Mouse (Mus musculus) stomach, embryonic 15.5 days (tissue): ENCODE measurements around the gene Ell. TPM values are rescaled to one million over a fixed set of nuclear protein-coding genes. Genes with fewer than 3 reads are reported as not detected.
A peak's percentile ranks its signal among the peaks of the same experiment; 100 is the strongest.

Source experiments
- ATAC-seq: fragments of 200-750 bp; cut with Nextera tagmentation; 2 replicates; pipeline ENCODE4 v1.8.0; 2017; ENCODE audit warnings: low read depth, moderate number of reproducible peaks, moderate TSS enrichment; ENCODE audit not compliant: insufficient read depth, low FRiP score
- H3K27ac ChIP-seq: fragments of 300-500 bp; sonication (generic); 2 replicates; pipeline ENCODE4 v1.5.1; 2015; ENCODE audit warnings: mild to moderate bottlenecking, inconsistent platforms
- H3K27me3 ChIP-seq: fragments of 300-500 bp; sonication (generic); replicated peaks from 2 replicates; pipeline ENCODE4 v1.6.1; 2015; ENCODE audit warnings: inconsistent platforms
- H3K36me3 ChIP-seq: fragments of 300-500 bp; sonication (generic); 2 replicates; pipeline ENCODE4 v1.6.1; 2015; ENCODE audit warnings: inconsistent platforms
- H3K4me1 ChIP-seq: fragments of 300-500 bp; sonication (generic); 2 replicates; pipeline ENCODE4 v1.6.1; 2015; ENCODE audit warnings: inconsistent platforms
- H3K4me2 ChIP-seq: fragments of 300-500 bp; sonication (generic); 2 replicates; pipeline ENCODE4 v1.6.1; 2015; ENCODE audit warnings: mild to moderate bottlenecking, inconsistent platforms
- H3K4me3 ChIP-seq: fragments of 300-500 bp; sonication (generic); replicated peaks from 2 replicates; pipeline ENCODE4 v1.5.1; 2015; ENCODE audit warnings: inconsistent platforms
- H3K9ac ChIP-seq: fragments of 300-500 bp; sonication (generic); 2 replicates; pipeline ENCODE4 v1.6.1; 2015; ENCODE audit warnings: inconsistent platforms
- H3K9me3 ChIP-seq: fragments of 300-500 bp; sonication (generic); 2 replicates; pipeline ENCODE4 v1.6.1; 2016; ENCODE audit warnings: inconsistent platforms
- WGBS: fragments of 180-500 bp; shearing (Covaris S2); methylation state at CpG from one replicate; pipeline ENCODE4 v1.1.7; 2015; 5-methylcytosine and 5-hydroxymethylcytosine counted together
- polyA plus RNA-seq: library from polyadenylated mRNA; unstranded; fragments of >200 nt; fragmentation: Nextera tagmentation; extraction: Ambion mirVana; gene quantifications from 2 replicates; pipeline ENCODE4 v1.2.1, GENCODE M21; 2015

The Ell gene
- polyA plus RNA-seq, 1 experiment from 2014 or later = 16.1 TPM

GRCm38 (mm10) chr8:70544200-70544687 is 5.0 kb downstream of the Ell start:
- no peak for ATAC-seq
- no peaks in the 10 kb centered on the region for H3K36me3 ChIP-seq
- H3K4me1 ChIP-seq = peaks cover 21% of the 10 kb centered on the region
- no peaks in the 10 kb centered on the region for H3K27me3 ChIP-seq
- no peak overlapping the region for H3K4me2 ChIP-seq
- 0 out of 2 replicates have a peak overlapping the region, but pooled peaks have one; percentile 32 for H3K27ac ChIP-seq
- H3K9ac ChIP-seq = no peak overlapping the region
- H3K4me3 ChIP-seq = no peak overlapping the region
- 43% methylated on average over 6 of the region's 6 CpGs for WGBS
- no peaks in the 10 kb centered on the region for H3K9me3 ChIP-seq

- Histone ChIP-seq H3K27me3 (no peaks in the 10 kb centered on the region), H3K9ac (no peak overlapping the region), H3K4me2 (no peak overlapping the region), H3K27ac (no peak overlapping the region), H3K9me3 (no peaks in the 10 kb centered on the region), H3K36me3 (no peaks in the 10 kb centered on the region), H3K4me3 (no peak overlapping the region), H3K4me1 (0 out of 2 replicates have a peak, but pooled peaks cover 8% of the 10 kb centered on the region)
- 82% methylated on average over 4 of the region's 4 CpGs for WGBS
- no peak for ATAC-seq
These were observed 7.2 kb downstream of the Ell start for GRCm38 (mm10) chr8:70546412-70546811.

GRCm38 (mm10) chr8:70547762-70548161 is 8.5 kb downstream of the Ell start:
- WGBS = 80% methylated on average over 6 of the region's 6 CpGs
- Histone ChIP-seq H3K27ac (no peak overlapping the region), H3K4me3 (no peak overlapping the region), H3K4me1 (peaks cover 16% of the 10 kb centered on the region; the same call in 1 of the 2 replicates), H3K4me2 (no peak overlapping the region), H3K27me3 (no peaks in the 10 kb centered on the region), H3K9ac (no peak overlapping the region), H3K9me3 (no peaks in the 10 kb centered on the region), H3K36me3 (no peaks in the 10 kb centered on the region)
- ATAC-seq = no peak

GRCm38 (mm10) chr8:70549412-70550184 is 10.3 kb downstream of the Ell start:
- Histone ChIP-seq H3K4me1 (peaks cover 27% of the 10 kb centered on the region), H3K4me2 (no peak overlapping the region), H3K27ac (no peak overlapping the region), H3K9ac (no peak overlapping the region), H3K4me3 (no peak overlapping the region), H3K9me3 (no peaks in the 10 kb centered on the region), H3K36me3 (no peaks in the 10 kb centered on the region), H3K27me3 (no peaks in the 10 kb centered on the region)
- no peak for ATAC-seq
- 90% methylated on average over 10 of the region's 10 CpGs for WGBS

GRCm38 (mm10) chr8:70551558-70552161 is 12.4 kb downstream of the Ell start:
- Histone ChIP-seq H3K27me3 (no peaks in the 10 kb centered on the region), H3K27ac (no peak overlapping the region), H3K4me3 (no peak overlapping the region), H3K9me3 (no peaks in the 10 kb centered on the region), H3K4me2 (no peak overlapping the region), H3K9ac (no peak overlapping the region), H3K36me3 (no peaks in the 10 kb centered on the region), H3K4me1 (peaks cover 24% of the 10 kb centered on the region)
- no peak for ATAC-seq
- WGBS = 47% methylated on average over 3 of the region's 3 CpGs

- ATAC-seq = no peak
These were observed 13.6 kb downstream of the Ell start for GRCm38 (mm10) chr8:70552836-70553235.

GRCm38 (mm10) chr8:70553740-70554139 is 14.5 kb downstream of the Ell start:
- Histone ChIP-seq H3K9ac (no peak overlapping the region), H3K4me1 (peaks cover 29% of the 10 kb centered on the region), H3K4me2 (no peak overlapping the region), H3K4me3 (no peak overlapping the region), H3K36me3 (0 out of 2 replicates have a peak, but pooled peaks cover 3% of the 10 kb centered on the region), H3K27me3 (no peaks in the 10 kb centered on the region), H3K27ac (peak overlapping the region; percentile 51), H3K9me3 (no peaks in the 10 kb centered on the region)
- no peak; the same call in 1 of the 2 replicates for ATAC-seq

More at GRCm38 (mm10) chr8:70552836-70553235, 13.6 kb downstream of the Ell start:
- Histone ChIP-seq H3K27ac (peak overlapping the region; percentile 51; the same call in 1 of the 2 replicates), H3K36me3 (0 out of 2 replicates have a peak, but pooled peaks cover 3% of the 10 kb centered on the region), H3K27me3 (no peaks in the 10 kb centered on the region), H3K4me3 (no peak overlapping the region), H3K4me1 (peaks cover 21% of the 10 kb centered on the region), H3K9ac (no peak overlapping the region), H3K9me3 (no peaks in the 10 kb centered on the region), H3K4me2 (no peak overlapping the region)
- WGBS = 40% methylated on average over 1 of the region's 1 CpGs

- Histone ChIP-seq H3K4me1 (peaks cover 36% of the 10 kb centered on the region), H3K9ac (no peak overlapping the region), H3K27me3 (no peaks in the 10 kb centered on the region), H3K27ac (no peak overlapping the region), H3K4me3 (no peak overlapping the region), H3K9me3 (no peaks in the 10 kb centered on the region), H3K36me3 (0 out of 2 replicates have a peak, but pooled peaks cover 3% of the 10 kb centered on the region), H3K4me2 (no peak overlapping the region)
- ATAC-seq = no peak
- 85% methylated on average over 4 of the region's 4 CpGs for WGBS
These were observed 16.0 kb downstream of the Ell start for GRCm38 (mm10) chr8:70555079-70555747.

- 0 out of 2 replicates have a peak, but pooled peaks cover 3% of the 10 kb centered on the region for H3K36me3 ChIP-seq
- no peak overlapping the region for H3K27ac ChIP-seq
- no peak overlapping the region for H3K4me3 ChIP-seq
- 53% methylated on average over 4 of the region's 4 CpGs for WGBS
- no peaks in the 10 kb centered on the region for H3K9me3 ChIP-seq
- ATAC-seq = no peak
- no peak overlapping the region for H3K9ac ChIP-seq
- H3K4me2 ChIP-seq = no peak overlapping the region
- no peaks in the 10 kb centered on the region for H3K27me3 ChIP-seq
- H3K4me1 ChIP-seq = peaks cover 47% of the 10 kb centered on the region
These were observed 19.1 kb downstream of the Ell start for GRCm38 (mm10) chr8:70558334-70558733.

GRCm38 (mm10) chr8:70558983-70559382 is 19.7 kb downstream of the Ell start:
- Histone ChIP-seq H3K9ac (no peak overlapping the region), H3K27ac (no peak overlapping the region), H3K27me3 (no peaks in the 10 kb centered on the region), H3K4me1 (peaks cover 41% of the 10 kb centered on the region), H3K4me2 (no peak overlapping the region), H3K9me3 (no peaks in the 10 kb centered on the region), H3K4me3 (no peak overlapping the region), H3K36me3 (0 out of 2 replicates have a peak, but pooled peaks cover 3% of the 10 kb centered on the region)
- ATAC-seq = no peak
- 77% methylated on average over 3 of the region's 3 CpGs for WGBS

- 72% methylated on average over 2 of the region's 2 CpGs for WGBS
- no peak overlapping the region for H3K9ac ChIP-seq
- no peak overlapping the region for H3K27ac ChIP-seq
- H3K4me2 ChIP-seq = no peak overlapping the region
- H3K4me3 ChIP-seq = no peak overlapping the region
- 0 out of 2 replicates have a peak, but pooled peaks cover 3% of the 10 kb centered on the region for H3K36me3 ChIP-seq
- H3K27me3 ChIP-seq = no peaks in the 10 kb centered on the region
- no peaks in the 10 kb centered on the region for H3K9me3 ChIP-seq
- no peak for ATAC-seq
- peaks cover 43% of the 10 kb centered on the region for H3K4me1 ChIP-seq
These were observed 20.8 kb downstream of the Ell start for GRCm38 (mm10) chr8:70560096-70560495.
